ENCODE assay signal across 8 mouse cellular contexts in genomic region chr15:97952137-97952888, GRCm38 (mm10). TPM values are rescaled to one million over a fixed set of nuclear protein-coding genes. Genes with fewer than 3 reads are reported as not detected.
DNase-seq lines count a peak whose midpoint lies in the region; ATAC-seq and TF ChIP-seq lines count a peak whose summit lies in the region.

No protein-coding gene starts in this region.

- H3K27me3 ChIP-seq in kidney, adult 2 months (replicated peaks; ENCODE audit: control insufficient read depth, insufficient read depth, low read length): no peaks in the 10 kb centered on the region
- no peaks in the 10 kb centered on the region for H3K27me3 ChIP-seq in liver, embryonic 11.5 days (replicated peaks; ENCODE audit: control insufficient read depth, insufficient read depth, low read length)

- no peaks in the 10 kb centered on the region for H3K9me3 ChIP-seq in liver, embryonic 11.5 days (ENCODE audit: control insufficient read depth, low read length)

- H3K4me1 ChIP-seq in kidney, adult 2 months (ENCODE audit: control insufficient read depth, insufficient read depth, low read length): peaks cover 5% of the 10 kb centered on the region; the same call in 1 of the 2 replicates
- H3K4me1 ChIP-seq in liver, embryonic 11.5 days (replicated peaks; ENCODE audit: control insufficient read depth, insufficient read depth, low read length): no peaks in the 10 kb centered on the region

- H3K36me3 ChIP-seq in kidney, adult 2 months (ENCODE audit: control insufficient read depth, insufficient read depth, low read length): no peaks in the 10 kb centered on the region
- H3K36me3 ChIP-seq in liver, embryonic 11.5 days (ENCODE audit: control insufficient read depth, insufficient read depth, low read length): no peaks in the 10 kb centered on the region

- no peak overlapping the region for H3K9ac ChIP-seq in liver, embryonic 11.5 days (ENCODE audit: low read depth, low read length)

- peak; percentile 94 for TF ChIP-seq CTCF in kidney, adult 2 months (conservative IDR thresholded peaks at IDR 0.05; ENCODE audit: insufficient read depth, insufficient read length, low read depth, low read length)

- 13% methylated on average over 16 of the region's 16 CpGs for WGBS in kidney, adult 2 months
- WGBS in liver, embryonic 11.5 days: 17% methylated on average over 16 of the region's 16 CpGs

- no peak for TF ChIP-seq POLR2A in kidney, adult 2 months (IDR thresholded peaks at IDR 0.05; ENCODE audit: low read depth, low read length)

- DNase-seq in 3T3-L1 (ENCODE audit: low read depth, low spot score): peak; percentile 79
- peak; percentile 48 for DNase-seq in T-cell, adult 2 months (ENCODE audit: low spot score)
- DNase-seq in kidney, adult 2 months: peak; percentile 76
- peak; percentile 64 for DNase-seq in liver, embryonic 11.5 days (ENCODE audit: low spot score)
- peak; percentile 23 to 50 for DNase-seq in natural killer cell, adult 2 months (ENCODE audit: low spot score in 2 of 2)
- DNase-seq in testis, postnatal 10 days (ENCODE audit: low spot score): peak; percentile 77

- peak; percentile 76 for ATAC-seq in common myeloid progenitor, adult 5-6 weeks (replicated peaks; ENCODE audit: low read depth, poor library complexity, severe bottlenecking)
- peak; percentile 69 for ATAC-seq in granulocyte monocyte progenitor cell, adult 5-6 weeks (replicated peaks; ENCODE audit: poor library complexity, severe bottlenecking)
- no peak; the same call in 1 of the 2 replicates for ATAC-seq in liver, embryonic 11.5 days (replicated peaks; ENCODE audit: low FRiP score)

- no peak overlapping the region for H3K4me2 ChIP-seq in liver, embryonic 11.5 days

- peak overlapping the region; percentile 14; the same call in 1 of the 2 replicates for H3K27ac ChIP-seq in kidney, adult 2 months (ENCODE audit: insufficient read depth, low read depth, low read length)
- no peak overlapping the region for H3K27ac ChIP-seq in liver, embryonic 11.5 days (ENCODE audit: low read depth, low read length)

- no peak overlapping the region for H3K4me3 ChIP-seq in kidney, adult 2 months (ENCODE audit: insufficient read depth, low read depth, low read length)
- H3K4me3 ChIP-seq in liver, embryonic 11.5 days (ENCODE audit: low read depth, low read length): no peak overlapping the region

RNA-seq across cellular contexts. Expression of gene Tmem106c, which starts 11.7 kb away (rescaled TPM):
- total RNA-seq in common myeloid progenitor, adult 5-6 weeks (2017): 26.4 and 40.0 TPM in 2 replicates
- total RNA-seq in granulocyte monocyte progenitor cell, adult 5-6 weeks (2014; fragmentation: Nextera tagmentation): 48.8 and 61.7 TPM in 2 replicates
- 29.0 and 32.7 TPM in 2 replicates for total RNA-seq in granulocyte monocyte progenitor cell, adult 5-6 weeks (2017)
- polyA plus RNA-seq in kidney, adult 2 months (2012; rRNA removed): 69.4 and 74.9 TPM in 2 replicates
- 25.7 and 28.0 TPM in 2 replicates for polyA plus RNA-seq in liver, embryonic 11.5 days (2014; fragmentation: Nextera tagmentation; extraction: Ambion mirVana)

RNA-seq across cellular contexts. Expression of gene Vdr, which starts 41.9 kb away (rescaled TPM):
- total RNA-seq in common myeloid progenitor, adult 5-6 weeks (2017): 3.0 and 3.5 TPM in 2 replicates
- 12.9 and 25.6 TPM in 2 replicates for total RNA-seq in granulocyte monocyte progenitor cell, adult 5-6 weeks (2014; fragmentation: Nextera tagmentation)
- 2.3 and 2.5 TPM in 2 replicates for total RNA-seq in granulocyte monocyte progenitor cell, adult 5-6 weeks (2017)
- polyA plus RNA-seq in kidney, adult 2 months (2012; rRNA removed): 96.6 and 114 TPM in 2 replicates
- polyA plus RNA-seq in liver, embryonic 11.5 days (2014; fragmentation: Nextera tagmentation; extraction: Ambion mirVana): 0.96 and 1.2 TPM in 2 replicates

RNA-seq across cellular contexts. Expression of gene Col2a1, which starts 52.2 kb away (rescaled TPM):
- 0.09 TPM in 1 of 2 replicates, not detected in the other for total RNA-seq in common myeloid progenitor, adult 5-6 weeks (2017)
- not detected in 2 replicates for total RNA-seq in granulocyte monocyte progenitor cell, adult 5-6 weeks (2014; fragmentation: Nextera tagmentation)
- not detected in 2 replicates for total RNA-seq in granulocyte monocyte progenitor cell, adult 5-6 weeks (2017)
- 0.01 TPM in 1 of 2 replicates, not detected in the other for polyA plus RNA-seq in kidney, adult 2 months (2012; rRNA removed)
- 6.5 and 7.0 TPM in 2 replicates for polyA plus RNA-seq in liver, embryonic 11.5 days (2014; fragmentation: Nextera tagmentation; extraction: Ambion mirVana)
